8 mouse cellular contexts compared by ENCODE assay signal in genomic region chr10:116017845-116018479, GRCm38 (mm10). TPM values are rescaled to one million over a fixed set of nuclear protein-coding genes. Genes with fewer than 3 reads are reported as not detected.
DNase-seq lines count a peak whose midpoint lies in the region; ATAC-seq and TF ChIP-seq lines count a peak whose summit lies in the region.

Gene Ptprr, plus strand, starts transcription at chr10:116018213.

- H3K27me3 ChIP-seq in ES-Bruce4 (ENCODE audit: control insufficient read depth, insufficient read depth, low read length, poor library complexity, severe bottlenecking), result no peaks in the 10 kb centered on the region; the same call in 1 of the 2 replicates
- peaks cover 7% of the 10 kb centered on the region; the same call in 1 of the 2 replicates for H3K27me3 ChIP-seq in forebrain, embryonic 12.5 days
- no peaks in the 10 kb centered on the region for H3K27me3 ChIP-seq in hindbrain, embryonic 13.5 days
- peaks cover 7% of the 10 kb centered on the region; the same call in 1 of the 2 replicates for H3K27me3 ChIP-seq in lung, embryonic 14.5 days (ENCODE audit: insufficient read depth, low read length)

- no peak for TF ChIP-seq POLR2A in ES-Bruce4 (IDR thresholded peaks at IDR 0.05; ENCODE audit: insufficient read depth, low read length)

- DNase-seq in layer of hippocampus, postnatal 10 days (ENCODE audit: low spot score in 2 of 2), result peak; percentile 84 to 89
- DNase-seq in lung, embryonic 14.5 days, result peak; percentile 73
- peak; percentile 18 for DNase-seq in ovary, postnatal 36 days (ENCODE audit: low spot score)

- H3K4me2 ChIP-seq in forebrain, embryonic 12.5 days, result peak within 1 kb of the TSS; percentile 93
- H3K4me2 ChIP-seq in hindbrain, embryonic 13.5 days, result peak within 1 kb of the TSS; percentile 70
- peak within 1 kb of the TSS; percentile 62 for H3K4me2 ChIP-seq in lung, embryonic 14.5 days

- H3K9ac ChIP-seq in ES-Bruce4 (ENCODE audit: low read depth, poor library complexity, severe bottlenecking), result peak within 1 kb of the TSS; percentile 48; the same call in 1 of the 2 replicates
- peak within 1 kb of the TSS; percentile 50 for H3K9ac ChIP-seq in forebrain, embryonic 12.5 days
- peak within 1 kb of the TSS; percentile 80 for H3K9ac ChIP-seq in hindbrain, embryonic 13.5 days
- H3K9ac ChIP-seq in lung, embryonic 14.5 days, result no peak within 1 kb of the TSS

- TF ChIP-seq CTCF in ES-Bruce4 (IDR thresholded peaks at IDR 0.05; ENCODE audit: low read depth, low read length), result peak; percentile 22
- peak; percentile 24 for TF ChIP-seq CTCF in lung, embryonic 14.5 days (IDR thresholded peaks at IDR 0.05; ENCODE audit: low read depth)

- WGBS in forebrain, embryonic 12.5 days, result 0% methylated on average over 19 of the region's 19 CpGs
- under 1% methylated on average over 19 of the region's 19 CpGs for WGBS in hindbrain, embryonic 13.5 days
- WGBS in lung, embryonic 14.5 days, result under 1% methylated on average over 19 of the region's 19 CpGs

- peak; percentile 96 for ATAC-seq in forebrain, embryonic 12.5 days (ENCODE audit: low FRiP score)
- ATAC-seq in hindbrain, embryonic 13.5 days (ENCODE audit: low FRiP score), result peak; percentile 98
- ATAC-seq in lung, embryonic 14.5 days (ENCODE audit: insufficient read depth), result peak; percentile 94
- ATAC-seq in CD4-positive, CD25-positive, alpha-beta regulatory T cell, adult 4 months, result no peak

- H3K27ac ChIP-seq in ES-Bruce4 (ENCODE audit: insufficient read depth, low read length), result no peak within 1 kb of the TSS
- no peak within 1 kb of the TSS for H3K27ac ChIP-seq in brown adipose tissue, adult 24 weeks (replicated peaks; ENCODE audit: low read depth, low read length)
- peak within 1 kb of the TSS; percentile 33; the same call in 1 of the 2 replicates for H3K27ac ChIP-seq in forebrain, embryonic 12.5 days
- peak within 1 kb of the TSS; percentile 89 for H3K27ac ChIP-seq in hindbrain, embryonic 13.5 days
- H3K27ac ChIP-seq in lung, embryonic 14.5 days (ENCODE audit: low read depth), result no peak within 1 kb of the TSS

- no peaks in the 10 kb centered on the region for H3K4me1 ChIP-seq in ES-Bruce4 (ENCODE audit: control insufficient read depth, insufficient read depth, low read length)
- no peaks in the 10 kb centered on the region for H3K4me1 ChIP-seq in brown adipose tissue, adult 24 weeks (ENCODE audit: control insufficient read depth, insufficient read depth, insufficient read length, low read length)
- H3K4me1 ChIP-seq in forebrain, embryonic 12.5 days, result peaks cover 17% of the 10 kb centered on the region
- H3K4me1 ChIP-seq in hindbrain, embryonic 13.5 days (replicated peaks), result peaks cover 11% of the 10 kb centered on the region
- H3K4me1 ChIP-seq in lung, embryonic 14.5 days (ENCODE audit: insufficient read depth), result no peaks in the 10 kb centered on the region

- no peaks in the 10 kb centered on the region for H3K36me3 ChIP-seq in ES-Bruce4 (ENCODE audit: control insufficient read depth, insufficient read depth, low read length, poor library complexity, severe bottlenecking)
- H3K36me3 ChIP-seq in forebrain, embryonic 12.5 days (replicated peaks), result no peaks in the 10 kb centered on the region
- H3K36me3 ChIP-seq in hindbrain, embryonic 13.5 days, result no peaks in the 10 kb centered on the region
- no peaks in the 10 kb centered on the region for H3K36me3 ChIP-seq in lung, embryonic 14.5 days (ENCODE audit: insufficient read depth)

- TF ChIP-seq EP300 in ES-Bruce4 (IDR thresholded peaks at IDR 0.05; ENCODE audit: insufficient read depth, low read depth, low read length), result no peak

- no peaks in the 10 kb centered on the region for H3K9me3 ChIP-seq in ES-Bruce4 (replicated peaks; ENCODE audit: control insufficient read depth, insufficient read depth, low read length, poor library complexity, severe bottlenecking)
- no peaks in the 10 kb centered on the region for H3K9me3 ChIP-seq in forebrain, embryonic 12.5 days
- H3K9me3 ChIP-seq in hindbrain, embryonic 13.5 days, result no peaks in the 10 kb centered on the region
- no peaks in the 10 kb centered on the region for H3K9me3 ChIP-seq in lung, embryonic 14.5 days (ENCODE audit: low read depth, low read length)

- H3K4me3 ChIP-seq in ES-Bruce4 (ENCODE audit: low read depth, low read length), result peak within 1 kb of the TSS; percentile 94
- peak within 1 kb of the TSS; percentile 31 for H3K4me3 ChIP-seq in brown adipose tissue, adult 24 weeks (ENCODE audit: insufficient read depth, low read depth, low read length)
- peak within 1 kb of the TSS; percentile 54 for H3K4me3 ChIP-seq in forebrain, embryonic 12.5 days (replicated peaks)
- H3K4me3 ChIP-seq in hindbrain, embryonic 13.5 days, result peak within 1 kb of the TSS; percentile 62
- peak within 1 kb of the TSS; percentile 27 for H3K4me3 ChIP-seq in lung, embryonic 14.5 days (ENCODE audit: low read depth, low read length)

RNA-seq across cellular contexts. Expression of gene Ptprr, which starts in this region (rescaled TPM):
- not detected in 2 replicates for polyA plus RNA-seq in ES-Bruce4 (2011; ENCODE audit: insufficient read depth, insufficient read length, low read depth, missing spikeins)
- polyA plus RNA-seq in brown adipose tissue, adult 24 weeks (2012; ENCODE audit: insufficient read depth, insufficient read length, missing spikeins), result 1.2 TPM in 2 replicates
- 1.2 and 1.9 TPM in 2 replicates for polyA plus RNA-seq in forebrain, embryonic 12.5 days (2016; fragmentation: Nextera tagmentation; extraction: Ambion mirVana)
- polyA plus RNA-seq in hindbrain, embryonic 13.5 days (2015; fragmentation: Nextera tagmentation; extraction: Ambion mirVana), result 15.0 and 15.2 TPM in 2 replicates
- 10 to 100 TPM; 26.1 to 29.0 TPM for total RNA-seq in layer of hippocampus, postnatal 10 days (2021)
- polyA plus RNA-seq in lung, embryonic 14.5 days (2014; fragmentation: Nextera tagmentation; extraction: Ambion mirVana), result 0.21 and 0.23 TPM in 2 replicates
- under 1 TPM in 1 of 2 experiments, not detected in 1; 0.27 TPM for polyA plus RNA-seq in CD4-positive, CD25-positive, alpha-beta regulatory T cell, adult 4 months (2017; shearing (Covaris generic))

Comparison
In these comparisons a context has a peak if more than half of its experiments do, and no peak if none do; other contexts are left out.
1. Peak in DNase-seq, ATAC-seq, H3K4me3 ChIP-seq and H3K4me2 ChIP-seq in lung, embryonic 14.5 days; RNA of the gene not detected or under 1 TPM.
2. H3K27ac ChIP-seq: peak in forebrain, embryonic 12.5 days (single experiment) and hindbrain, embryonic 13.5 days (single experiment); none in ES-Bruce4 (single experiment), brown adipose tissue, adult 24 weeks (single experiment) and lung, embryonic 14.5 days (single experiment).
3. H3K4me3 ChIP-seq: peak in every context shown above with its lines; median percentile 94 in ES-Bruce4; 62 in hindbrain, embryonic 13.5 days; 54 in forebrain, embryonic 12.5 days; 31 in brown adipose tissue, adult 24 weeks; 27 in lung, embryonic 14.5 days.
4. DNase-seq: peak in every context shown above with its lines; median percentile 86 in layer of hippocampus, postnatal 10 days; 73 in lung, embryonic 14.5 days; 18 in ovary, postnatal 36 days.
5. Peak in every context shown above with its lines, with median percentiles within 50 percentile points of each other: H3K4me2 ChIP-seq.